Mouse (Mus musculus): ENCODE measurements at regions not wholly inside any gene's neighbourhood (a gene's known extent, or its start where the extent isn't known, plus 50 kb on each side); places are given as distances from the start of the nearest gene placed in this dataset.

GRCm38 (mm10) chr3:149338684-149339373 is 348.5 kb upstream of the Adgrl2 start:
- 58% methylated on average over 7 of the region's 7 CpGs for whole genome bisulfite sequencing (ENCODE audit: insufficient replicate concordance)
- no peaks in the 10 kb centered on the region for H3K27me3 ChIP-seq
- H3K36me3 ChIP-seq (replicated peaks) = no peaks in the 10 kb centered on the region
- H3K9me3 ChIP-seq (replicated peaks) = no peaks in the 10 kb centered on the region
- H3K4me3 ChIP-seq (replicated peaks) = no peak overlapping the region
- no peaks in the 10 kb centered on the region for H3K4me1 ChIP-seq (replicated peaks)
- no peak overlapping the region for H3K27ac ChIP-seq (replicated peaks)
- H3K9ac ChIP-seq = no peak overlapping the region
- no peak overlapping the region for H3K4me2 ChIP-seq
- no peak for ATAC-seq (ENCODE audit: insufficient read depth)

- 58% methylated on average over 6 of the region's 6 CpGs for WGBS (ENCODE audit: insufficient replicate concordance)
- no peak overlapping the region for H3K27ac ChIP-seq (replicated peaks)
- H3K9me3 ChIP-seq (replicated peaks) = no peaks in the 10 kb centered on the region
- no peaks in the 10 kb centered on the region for H3K4me1 ChIP-seq (replicated peaks)
- ATAC-seq (ENCODE audit: insufficient read depth) = no peak
- H3K36me3 ChIP-seq (replicated peaks) = no peaks in the 10 kb centered on the region
- no peak overlapping the region for H3K9ac ChIP-seq
- H3K27me3 ChIP-seq = no peaks in the 10 kb centered on the region; the same call in 1 of the 2 replicates
- no peak overlapping the region for H3K4me3 ChIP-seq (replicated peaks)
- no peak overlapping the region for H3K4me2 ChIP-seq
Measured at GRCm38 (mm10) chr3:149335259-149335658, 344.9 kb upstream of the Adgrl2 start.

GRCm38 (mm10) chr3:149333607-149334006 is 343.3 kb upstream of the Adgrl2 start:
- H3K36me3 ChIP-seq (replicated peaks) = no peaks in the 10 kb centered on the region
- H3K4me1 ChIP-seq (replicated peaks) = no peaks in the 10 kb centered on the region
- ATAC-seq (ENCODE audit: insufficient read depth) = no peak
- no peak overlapping the region for H3K9ac ChIP-seq
- no peak overlapping the region for H3K27ac ChIP-seq (replicated peaks)
- no peaks in the 10 kb centered on the region for H3K9me3 ChIP-seq (replicated peaks)
- no peak overlapping the region for H3K4me2 ChIP-seq
- H3K4me3 ChIP-seq (replicated peaks) = no peak overlapping the region
- 70% methylated on average over 5 of the region's 5 CpGs for WGBS (ENCODE audit: insufficient replicate concordance)
- H3K27me3 ChIP-seq = no peaks in the 10 kb centered on the region; the same call in 1 of the 2 replicates

- no peaks in the 10 kb centered on the region for H3K36me3 ChIP-seq (replicated peaks)
- H3K4me1 ChIP-seq (replicated peaks) = no peaks in the 10 kb centered on the region
- no peaks in the 10 kb centered on the region for H3K9me3 ChIP-seq (replicated peaks)
- H3K4me2 ChIP-seq = no peak overlapping the region
- H3K9ac ChIP-seq = no peak overlapping the region
- no peak overlapping the region for H3K4me3 ChIP-seq (replicated peaks)
- no peaks in the 10 kb centered on the region; the same call in 1 of the 2 replicates for H3K27me3 ChIP-seq
- no peak for ATAC-seq (ENCODE audit: insufficient read depth)
- no peak overlapping the region for H3K27ac ChIP-seq (replicated peaks)
- 36% methylated on average over 10 of the region's 10 CpGs for WGBS (ENCODE audit: insufficient replicate concordance)
Measured at GRCm38 (mm10) chr3:149333131-149333530, 342.8 kb upstream of the Adgrl2 start.

GRCm38 (mm10) chr3:149332105-149332504 is 341.8 kb upstream of the Adgrl2 start:
- Histone ChIP-seq H3K9me3 (replicated peaks) (no peaks in the 10 kb centered on the region), H3K4me2 (no peak overlapping the region)

GRCm38 (mm10) chr3:149331251-149331960 is 341.1 kb upstream of the Adgrl2 start:
- 55% methylated on average over 7 of the region's 7 CpGs for WGBS (ENCODE audit: insufficient replicate concordance)
- ATAC-seq (ENCODE audit: insufficient read depth) = no peak
- no peak overlapping the region for H3K4me3 ChIP-seq (replicated peaks)
- no peaks in the 10 kb centered on the region for H3K36me3 ChIP-seq (replicated peaks)
- no peaks in the 10 kb centered on the region for H3K9me3 ChIP-seq (replicated peaks)
- no peaks in the 10 kb centered on the region for H3K4me1 ChIP-seq (replicated peaks)
- no peaks in the 10 kb centered on the region; the same call in 1 of the 2 replicates for H3K27me3 ChIP-seq
- H3K27ac ChIP-seq (replicated peaks) = no peak overlapping the region
- H3K4me2 ChIP-seq = no peak overlapping the region
- no peak overlapping the region for H3K9ac ChIP-seq

More at GRCm38 (mm10) chr3:149332105-149332504, 341.8 kb upstream of the Adgrl2 start:
- ATAC-seq (ENCODE audit: insufficient read depth) = no peak
- H3K27me3 ChIP-seq = no peaks in the 10 kb centered on the region; the same call in 1 of the 2 replicates
- no peak overlapping the region for H3K27ac ChIP-seq (replicated peaks)
- no peaks in the 10 kb centered on the region for H3K4me1 ChIP-seq (replicated peaks)
- no peak overlapping the region for H3K4me3 ChIP-seq (replicated peaks)
- WGBS (ENCODE audit: insufficient replicate concordance) = 4% methylated on average over 4 of the region's 4 CpGs
- H3K9ac ChIP-seq = no peak overlapping the region
- no peaks in the 10 kb centered on the region for H3K36me3 ChIP-seq (replicated peaks)

- no peaks in the 10 kb centered on the region for H3K36me3 ChIP-seq (replicated peaks)
- no peak overlapping the region for H3K9ac ChIP-seq
- no peak overlapping the region for H3K27ac ChIP-seq (replicated peaks)
- no peak overlapping the region for H3K4me3 ChIP-seq (replicated peaks)
- no peak overlapping the region for H3K4me2 ChIP-seq
- WGBS (ENCODE audit: insufficient replicate concordance) = 50% methylated on average over 10 of the region's 10 CpGs
- ATAC-seq (ENCODE audit: insufficient read depth) = no peak
- H3K27me3 ChIP-seq = no peaks in the 10 kb centered on the region; the same call in 1 of the 2 replicates
- H3K4me1 ChIP-seq (replicated peaks) = no peaks in the 10 kb centered on the region
- no peaks in the 10 kb centered on the region for H3K9me3 ChIP-seq (replicated peaks)
Measured at GRCm38 (mm10) chr3:149330716-149331115, 340.4 kb upstream of the Adgrl2 start.

- ATAC-seq (ENCODE audit: insufficient read depth) = no peak
- Histone ChIP-seq H3K36me3 (replicated peaks) (no peaks in the 10 kb centered on the region), H3K27me3 (no peaks in the 10 kb centered on the region; the same call in 1 of the 2 replicates), H3K4me1 (replicated peaks) (no peaks in the 10 kb centered on the region), H3K9me3 (replicated peaks) (no peaks in the 10 kb centered on the region), H3K4me2 (no peak overlapping the region), H3K27ac (replicated peaks) (no peak overlapping the region), H3K4me3 (replicated peaks) (no peak overlapping the region), H3K9ac (no peak overlapping the region)
- WGBS (ENCODE audit: insufficient replicate concordance) = 70% methylated on average over 10 of the region's 10 CpGs
Measured at GRCm38 (mm10) chr3:149330041-149330440, 339.7 kb upstream of the Adgrl2 start.

- Histone ChIP-seq H3K27me3 (no peaks in the 10 kb centered on the region; the same call in 1 of the 2 replicates), H3K9ac (no peak overlapping the region), H3K4me2 (no peak overlapping the region), H3K27ac (replicated peaks) (no peak overlapping the region), H3K9me3 (replicated peaks) (no peaks in the 10 kb centered on the region), H3K36me3 (replicated peaks) (no peaks in the 10 kb centered on the region), H3K4me1 (replicated peaks) (no peaks in the 10 kb centered on the region), H3K4me3 (replicated peaks) (no peak overlapping the region)
- WGBS (ENCODE audit: insufficient replicate concordance) = 46% methylated on average over 6 of the region's 6 CpGs
- ATAC-seq (ENCODE audit: insufficient read depth) = no peak
Measured at GRCm38 (mm10) chr3:149329615-149330014, 339.3 kb upstream of the Adgrl2 start.

- 13% methylated on average over 5 of the region's 5 CpGs for WGBS (ENCODE audit: insufficient replicate concordance)
- H3K27ac ChIP-seq (replicated peaks) = no peak overlapping the region
- H3K36me3 ChIP-seq (replicated peaks) = no peaks in the 10 kb centered on the region
- H3K27me3 ChIP-seq = no peaks in the 10 kb centered on the region
- no peak overlapping the region for H3K9ac ChIP-seq
- ATAC-seq (ENCODE audit: insufficient read depth) = no peak
- H3K4me2 ChIP-seq = no peak overlapping the region
- no peak overlapping the region for H3K4me3 ChIP-seq (replicated peaks)
- H3K9me3 ChIP-seq (replicated peaks) = no peaks in the 10 kb centered on the region
- H3K4me1 ChIP-seq (replicated peaks) = no peaks in the 10 kb centered on the region
Measured at GRCm38 (mm10) chr3:149326664-149327063, 336.3 kb upstream of the Adgrl2 start.

- H3K27me3 ChIP-seq = no peaks in the 10 kb centered on the region
- H3K4me2 ChIP-seq = no peak overlapping the region
- no peaks in the 10 kb centered on the region for H3K36me3 ChIP-seq (replicated peaks)
- H3K4me1 ChIP-seq (replicated peaks) = no peaks in the 10 kb centered on the region
- H3K27ac ChIP-seq (replicated peaks) = no peak overlapping the region
- 56% methylated on average over 2 of the region's 2 CpGs for WGBS (ENCODE audit: insufficient replicate concordance)
- H3K9ac ChIP-seq = no peak overlapping the region
- no peak for ATAC-seq (ENCODE audit: insufficient read depth)
- H3K4me3 ChIP-seq (replicated peaks) = no peak overlapping the region
- no peaks in the 10 kb centered on the region for H3K9me3 ChIP-seq (replicated peaks)
Measured at GRCm38 (mm10) chr3:149324088-149324487, 333.7 kb upstream of the Adgrl2 start.
